Mouse (Mus musculus): Measurements from ENCODE around the gene Ttc8. TPM values are rescaled to one million over a fixed set of nuclear protein-coding genes. Genes with fewer than 3 reads are reported as not detected.

The Ttc8 gene
- polyA plus RNA-seq, 1 experiment from 2014 or later, result 14.4 TPM

GRCm38 (mm10) chr12:99030022-99030421 is 109.6 kb downstream of the Ttc8 start:
- Histone ChIP-seq H3K4me2 (replicated peaks; ENCODE audit: low read depth, low read length) (no peak overlapping the region), H3K36me3 (ENCODE audit: insufficient read depth, low read length) (no peaks in the 10 kb centered on the region), H3K9me3 (ENCODE audit: low read length) (no peaks in the 10 kb centered on the region), H3K4me1 (ENCODE audit: insufficient read depth, low read depth, low read length) (no peaks in the 10 kb centered on the region), H3K9ac (replicated peaks; ENCODE audit: low read depth) (no peak overlapping the region), H3K4me3 (ENCODE audit: low read depth, low read length) (no peak overlapping the region), H3K27ac (ENCODE audit: low read length) (no peak overlapping the region), H3K27me3 (replicated peaks; ENCODE audit: insufficient read depth, low read length) (no peaks in the 10 kb centered on the region)
- ATAC-seq (no peak), DNase-seq (ENCODE audit: low spot score) (no peak)
- TF ChIP-seq EP300 (IDR thresholded peaks at IDR 0.05), result no peak
- no peak for TF ChIP-seq CTCF (IDR thresholded peaks at IDR 0.05)
- WGBS, result 44% methylated on average over 1 of the region's 1 CpGs

Other genes starting within 250 kb of the Ttc8 start
- 10.0 and 10.3 TPM in 2 replicates for gene Ptpn21, start 183.2 kb upstream of the Ttc8 start, polyA plus RNA-seq (2015; fragmentation: Nextera tagmentation; extraction: Ambion mirVana)
- 61.7 and 64.5 TPM in 2 replicates for gene Zc3h14, start 173.6 kb upstream of the Ttc8 start, polyA plus RNA-seq (2015; fragmentation: Nextera tagmentation; extraction: Ambion mirVana)
- 1.4 and 2.2 TPM in 2 replicates for gene Eml5, start 19.1 kb upstream of the Ttc8 start, polyA plus RNA-seq (2015; fragmentation: Nextera tagmentation; extraction: Ambion mirVana)

Data from lung, postnatal 0 days (tissue).